Mouse (Mus musculus): ENCODE results near the gene Tnk1.

DNA sequence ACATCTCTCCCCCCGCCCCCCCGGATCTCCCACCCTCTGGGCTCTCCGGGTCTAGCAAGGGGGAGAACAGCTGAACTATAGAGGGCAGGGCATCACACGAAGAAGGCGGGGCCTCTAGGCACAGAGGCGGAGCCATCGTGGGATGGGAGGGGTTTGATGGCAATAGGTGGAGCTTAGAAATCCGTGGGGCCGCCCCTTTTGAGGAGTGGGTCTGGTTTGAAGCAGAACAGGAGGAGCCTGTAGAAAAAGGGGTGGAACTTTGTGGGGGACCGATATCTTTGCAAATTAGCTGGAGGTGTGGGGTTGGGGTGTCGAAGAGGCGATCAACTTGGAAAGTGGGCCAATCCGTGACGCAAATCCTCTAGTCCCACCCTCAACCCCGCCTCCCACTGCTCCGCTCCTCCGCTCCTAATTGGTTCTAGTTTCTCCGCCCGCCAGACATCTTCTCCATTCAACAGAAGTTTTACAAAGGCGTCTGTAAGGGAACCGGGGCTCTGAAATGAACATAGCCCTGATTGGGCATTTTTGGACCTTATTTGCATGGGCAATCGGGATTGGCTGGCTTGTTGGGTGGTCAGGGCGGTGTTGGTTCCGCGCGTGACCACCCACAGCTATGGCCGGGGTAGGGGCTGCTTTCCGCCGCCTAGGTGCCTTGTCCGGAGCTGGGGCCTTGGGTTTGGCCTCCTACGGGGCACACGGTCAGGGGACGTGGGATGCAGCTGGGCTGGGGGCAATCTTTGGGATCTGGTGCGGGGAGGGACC is 20.4 kb downstream of the Tnk1 start, which contains the start of gene Tmem256:
- TF ChIP-seq CHD2 (IDR thresholded peaks at IDR 0.05; ENCODE audit: low read depth, low read length), result peak; percentile 85
- no peak for TF ChIP-seq ZC3H11A (IDR thresholded peaks at IDR 0.05; ENCODE audit: borderline replicate concordance, low read depth, low read length)
